Mouse (Mus musculus) stomach, embryonic 16.5 days (tissue): ENCODE data around the gene Gm10697. TPM values are rescaled to one million over a fixed set of nuclear protein-coding genes. Genes with fewer than 3 reads are reported as not detected.
"Not testable (repeated sequence)": the region's sequence is repeated elsewhere in the genome, so short reads cannot be mapped to it uniquely, and the experiment has no call there.

Source experiments
- ATAC-seq: fragments of 200-750 bp; cut with Nextera tagmentation; 2 replicates; pipeline ENCODE4 v1.8.0; 2017; ENCODE audit warnings: moderate number of reproducible peaks, moderate TSS enrichment; ENCODE audit not compliant: insufficient read depth, low FRiP score
- H3K27ac ChIP-seq: fragments of 300-500 bp; sonication (generic); 2 replicates; pipeline ENCODE4 v1.5.1; 2014; ENCODE audit warnings: low read length
- H3K27me3 ChIP-seq: fragments of 300-500 bp; sonication (generic); 2 replicates; pipeline ENCODE4 v1.6.1; 2014; ENCODE audit warnings: low read length, control low read depth, mixed read lengths; ENCODE audit not compliant: control insufficient read depth, insufficient read depth
- H3K36me3 ChIP-seq: fragments of 300-500 bp; sonication (generic); 2 replicates; pipeline ENCODE4 v1.6.1; 2014; ENCODE audit warnings: low read length; ENCODE audit not compliant: control insufficient read depth, insufficient read depth
- H3K4me1 ChIP-seq: fragments of 300-500 bp; sonication (generic); 2 replicates; pipeline ENCODE4 v1.6.1; 2014; ENCODE audit warnings: low read length, control low read depth, mixed read lengths; ENCODE audit not compliant: control insufficient read depth, insufficient read depth
- H3K4me2 ChIP-seq: fragments of 300-500 bp; sonication (generic); 2 replicates; pipeline ENCODE4 v1.6.1; 2014; ENCODE audit warnings: low read depth, low read length, mixed read lengths
- H3K4me3 ChIP-seq: fragments of 300-500 bp; sonication (generic); replicated peaks from 2 replicates; pipeline ENCODE4 v1.5.1; 2014; ENCODE audit warnings: mild to moderate bottlenecking, low read length
- H3K9ac ChIP-seq: fragments of 300-500 bp; sonication (generic); 2 replicates; pipeline ENCODE4 v1.6.1; 2014; ENCODE audit warnings: low read length
- H3K9me3 ChIP-seq: fragments of 300-500 bp; sonication (generic); replicated peaks from 2 replicates; pipeline ENCODE4 v1.6.1; 2016; ENCODE audit warnings: low read length, control low read depth; ENCODE audit not compliant: control insufficient read depth
- WGBS: fragments of 180-500 bp; shearing (Covaris S2); extraction: QIAGEN DNeasy Blood & Tissue Kit; methylation state at CpG from one replicate; pipeline ENCODE4 v1.1.7; 2014; 5-methylcytosine and 5-hydroxymethylcytosine counted together
- polyA plus RNA-seq: library from polyadenylated mRNA; unstranded; fragments of >200 nt; fragmentation: Nextera tagmentation; extraction: Ambion mirVana; gene quantifications from 2 replicates; pipeline ENCODE4 v1.2.1, GENCODE M21; 2015

Gm10697 gene
- polyA plus RNA-seq = not detected in 2 replicates

GRCm38 (mm10) chr3:94072544-94072943, at the start of gene Gm10697:
Gm10697 (minus strand) TSS chr3:94072644.
- H3K4me2 ChIP-seq, H3K9ac ChIP-seq, ATAC-seq, H3K27ac ChIP-seq, H3K4me1 ChIP-seq, H3K9me3 ChIP-seq, H3K27me3 ChIP-seq, H3K4me3 ChIP-seq, H3K36me3 ChIP-seq: not testable (repeated sequence)
- WGBS = 63% methylated on average over 1 of the region's 3 CpGs

DNA sequence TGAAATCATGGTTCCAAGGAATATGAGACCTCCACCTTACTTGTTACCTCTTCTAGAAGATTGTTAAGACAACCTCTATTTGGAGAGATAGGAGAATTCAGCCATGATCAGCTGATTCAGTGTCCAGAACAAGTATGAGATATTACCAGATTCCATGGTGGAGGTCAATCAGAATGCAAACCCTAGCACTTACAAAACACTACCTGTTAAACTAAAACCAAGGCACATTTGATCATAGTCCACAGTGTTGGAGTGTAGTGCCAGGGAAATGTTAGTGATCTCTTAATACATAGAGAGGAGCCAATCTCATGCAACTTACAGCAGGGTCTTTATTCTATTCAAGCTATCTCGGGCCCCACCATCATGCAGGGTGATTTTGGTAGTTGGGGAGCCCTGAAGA, 42.6 kb upstream of the Gm10697 start:
- not testable (repeated sequence) for H3K9me3 ChIP-seq, H3K4me1 ChIP-seq, H3K9ac ChIP-seq, H3K4me2 ChIP-seq, ATAC-seq, H3K36me3 ChIP-seq, H3K27me3 ChIP-seq, H3K4me3 ChIP-seq, H3K27ac ChIP-seq
- 61% methylated on average over 1 of the region's 1 CpGs for WGBS

DNA sequence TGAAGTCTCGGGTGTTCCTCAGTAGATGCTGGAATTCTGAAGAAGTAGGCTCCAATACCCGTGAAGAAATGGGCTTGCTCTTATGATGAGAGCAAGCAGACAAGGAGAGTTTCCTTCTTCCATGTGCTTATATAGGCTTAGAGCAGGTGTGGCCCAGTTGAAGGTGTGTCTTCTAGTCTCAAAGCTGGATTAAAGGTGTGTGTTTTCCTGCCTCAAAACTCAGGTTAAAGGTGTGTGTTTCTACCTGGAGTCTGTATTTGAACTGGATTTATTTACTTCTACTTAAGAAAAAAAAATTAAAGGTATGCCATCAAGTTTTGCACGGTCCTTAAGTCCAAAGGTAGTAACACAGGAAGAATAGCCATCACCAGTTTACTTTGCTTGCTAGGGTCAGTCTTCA, 17.7 kb downstream of the Gm10697 start, which contains the start of gene Gm9125:
Gm9125 (minus strand) TSS at position 101 of the 400 bp plus-strand sequence.
- H3K4me2 ChIP-seq, ATAC-seq: not testable (repeated sequence)
- WGBS = 73% methylated on average over 1 of the region's 3 CpGs

GRCm38 (mm10) chr3:94049566-94050121, 22.8 kb downstream of the Gm10697 start:
- H3K9me3 ChIP-seq, H3K27ac ChIP-seq, H3K27me3 ChIP-seq, H3K4me1 ChIP-seq, H3K9ac ChIP-seq, H3K4me2 ChIP-seq, H3K4me3 ChIP-seq, H3K36me3 ChIP-seq: not testable (repeated sequence)
- ATAC-seq = peak; percentile 58
- WGBS = no CpG with 5 or more reads among the region's 5 CpGs

More for the DNA sequence above, 17.7 kb downstream of the Gm10697 start, which contains the start of gene Gm9125:
- not testable (repeated sequence) for H3K9ac ChIP-seq, H3K4me1 ChIP-seq, H3K9me3 ChIP-seq, H3K4me3 ChIP-seq, H3K27me3 ChIP-seq, H3K27ac ChIP-seq, H3K36me3 ChIP-seq

GRCm38 (mm10) chr3:94038241-94038640, 34.2 kb downstream of the Gm10697 start:
- not testable (repeated sequence) for H3K36me3 ChIP-seq, H3K4me1 ChIP-seq, ATAC-seq, H3K27me3 ChIP-seq, H3K27ac ChIP-seq, H3K4me3 ChIP-seq, H3K9me3 ChIP-seq, H3K4me2 ChIP-seq, H3K9ac ChIP-seq
- 72% methylated on average over 1 of the region's 1 CpGs for WGBS

- not testable (repeated sequence) for H3K9ac ChIP-seq, H3K36me3 ChIP-seq, H3K4me3 ChIP-seq, H3K27ac ChIP-seq, H3K4me1 ChIP-seq, H3K27me3 ChIP-seq, ATAC-seq, H3K4me2 ChIP-seq, H3K9me3 ChIP-seq
- 88% methylated on average over 14 of the region's 18 CpGs for WGBS
Measured at GRCm38 (mm10) chr3:94034400-94034799, 38.0 kb downstream of the Gm10697 start.

Other genes starting within 250 kb of the Gm10697 start
- gene Tdpoz3, start 246.6 kb downstream of the Gm10697 start, polyA plus RNA-seq = not detected in 2 replicates
- gene Gm9117, start 129.1 kb downstream of the Gm10697 start, polyA plus RNA-seq = 0.10 TPM in 1 of 2 replicates, not detected in the other
- not detected in 2 replicates for gene Tdpoz5, start 111.3 kb downstream of the Gm10697 start, polyA plus RNA-seq
- gene Gm9125, start 17.8 kb downstream of the Gm10697 start, polyA plus RNA-seq = 0.12 TPM in 1 of 2 replicates, not detected in the other
- not detected in 2 replicates for gene Gm10696, start 105.5 kb upstream of the Gm10697 start, polyA plus RNA-seq
- not detected in 2 replicates for gene Gm5286, start 124.1 kb upstream of the Gm10697 start, polyA plus RNA-seq
- gene Gm4778, start 191.4 kb upstream of the Gm10697 start, polyA plus RNA-seq = not detected in 2 replicates
- gene Them4, start 237.4 kb upstream of the Gm10697 start, polyA plus RNA-seq = 10.4 and 12.6 TPM in 2 replicates